Mouse (Mus musculus) spleen, adult 2 months (tissue): Measurements from ENCODE around the gene Fam129a. TPM values are rescaled to one million over a fixed set of nuclear protein-coding genes. Genes with fewer than 3 reads are reported as not detected.
"Not testable (repeated sequence)": the region's sequence is repeated elsewhere in the genome, so short reads cannot be mapped to it uniquely, and the experiment has no call there.

Source experiments
- DNase-seq, 2 experiments: peaks; one replicate each; pipeline versions ENCODE4 v3.0.0 to v3.0.0-alpha.2; 2012 to 2021; ENCODE audit warnings: low spot score in 2 of 2, low read depth in 1 of 2
- H3K27ac ChIP-seq: fragments of 200-500 bp; 2 replicates; pipeline ENCODE4 v1.5.1; 2012; ENCODE audit warnings: low read length, inconsistent platforms; ENCODE audit not compliant: insufficient read depth
- H3K27me3 ChIP-seq: fragments of 200-500 bp; 2 replicates; pipeline ENCODE4 v1.6.1; 2012; ENCODE audit warnings: mild to moderate bottlenecking, moderate library complexity, low read length, inconsistent platforms; ENCODE audit not compliant: control insufficient read depth, insufficient read depth
- H3K36me3 ChIP-seq: fragments of 200-500 bp; 2 replicates; pipeline ENCODE4 v1.6.1; 2012; ENCODE audit warnings: mild to moderate bottlenecking, low read length, inconsistent platforms; ENCODE audit not compliant: control insufficient read depth, insufficient read depth
- H3K4me1 ChIP-seq: fragments of 200-500 bp; 2 replicates; pipeline ENCODE4 v1.6.1; 2011; ENCODE audit warnings: inconsistent platforms; ENCODE audit not compliant: control insufficient read depth, insufficient read depth, insufficient read length
- H3K4me3 ChIP-seq: fragments of 200-500 bp; 2 replicates; pipeline ENCODE4 v1.5.1; 2011; ENCODE audit warnings: mild to moderate bottlenecking, inconsistent platforms; ENCODE audit not compliant: insufficient read depth, insufficient read length; ENCODE audit errors: extremely low read depth
- CTCF ChIP-seq: fragments of 200-500 bp; IDR thresholded peaks from 2 replicates; pipeline ENCODE4 v1.5.1; 2011; ENCODE audit warnings: mild to moderate bottlenecking, inconsistent platforms; ENCODE audit not compliant: insufficient read depth, insufficient read length, insufficient replicate concordance; ENCODE audit errors: extremely low read depth
- POLR2A ChIP-seq: fragments of 200-500 bp; IDR thresholded peaks from 2 replicates; pipeline ENCODE4 v1.6.1; 2011; ENCODE audit warnings: low read depth, low read length, inconsistent platforms
- WGBS: fragments of 180-500 bp; shearing (Covaris S2); methylation state at CpG from one replicate; pipeline ENCODE4 v1.1.7; 2018; 5-methylcytosine and 5-hydroxymethylcytosine counted together
- polyA plus RNA-seq: library from polyadenylated mRNA; depleted of rRNA; stranded (reverse); fragments of >200 nt; gene quantifications from 2 replicates; pipeline ENCODE4 v1.2.3, GENCODE M21; 2012

Gene Fam129a
- polyA plus RNA-seq, 1 experiment = 6.0 TPM

GRCm38 (mm10) chr1:151685666-151686309, 114.8 kb downstream of the Fam129a start:
- DNase-seq = no peak
- Histone ChIP-seq H3K27me3 (no peaks in the 10 kb centered on the region), H3K4me1 (peaks cover 4% of the 10 kb centered on the region; the same call in 1 of the 2 replicates), H3K27ac (peak overlapping the region; percentile 31), H3K36me3 (no peaks in the 10 kb centered on the region), H3K4me3 (no peak overlapping the region)
- no peak for TF ChIP-seq CTCF
- WGBS = 69% methylated on average over 12 of the region's 12 CpGs

GRCm38 (mm10) chr1:151686696-151687095, 115.7 kb downstream of the Fam129a start:
- WGBS = 74% methylated on average over 8 of the region's 8 CpGs
- Histone ChIP-seq H3K36me3 (no peaks in the 10 kb centered on the region), H3K27ac (peak overlapping the region; percentile 39; the same call in 1 of the 2 replicates), H3K4me3 (no peak overlapping the region), H3K4me1 (peaks cover 4% of the 10 kb centered on the region; the same call in 1 of the 2 replicates), H3K27me3 (no peaks in the 10 kb centered on the region)
- no peak for DNase-seq
- TF ChIP-seq POLR2A = no peak
- no peak for TF ChIP-seq CTCF

- no peak overlapping the region for H3K4me3 ChIP-seq
- 0 out of 2 replicates have a peak overlapping the region, but pooled peaks have one; percentile 2 for H3K27ac ChIP-seq
- 49% methylated on average over 5 of the region's 5 CpGs for WGBS
- H3K27me3 ChIP-seq = no peaks in the 10 kb centered on the region
- TF ChIP-seq POLR2A (no peak), CTCF (no peak)
- H3K36me3 ChIP-seq = no peaks in the 10 kb centered on the region
- no peak for DNase-seq
- peaks cover 4% of the 10 kb centered on the region; the same call in 1 of the 2 replicates for H3K4me1 ChIP-seq
Measured at GRCm38 (mm10) chr1:151689032-151689431, 118.0 kb downstream of the Fam129a start.

GRCm38 (mm10) chr1:151689561-151689960, 118.6 kb downstream of the Fam129a start:
- H3K27me3 ChIP-seq = no peaks in the 10 kb centered on the region
- no peak for DNase-seq
- peaks cover 4% of the 10 kb centered on the region; the same call in 1 of the 2 replicates for H3K4me1 ChIP-seq
- TF ChIP-seq CTCF (no peak), POLR2A (no peak)
- WGBS = 29% methylated on average over 8 of the region's 8 CpGs
- H3K36me3 ChIP-seq = no peaks in the 10 kb centered on the region
- H3K27ac ChIP-seq = 0 out of 2 replicates have a peak overlapping the region, but pooled peaks have one; percentile 2
- H3K4me3 ChIP-seq = no peak overlapping the region

- DNase-seq = no peak
- WGBS = 69% methylated on average over 6 of the region's 6 CpGs
Measured at GRCm38 (mm10) chr1:151690061-151690460, 119.1 kb downstream of the Fam129a start.

GRCm38 (mm10) chr1:151690583-151691193, 119.7 kb downstream of the Fam129a start:
- no peaks in the 10 kb centered on the region for H3K27me3 ChIP-seq
- H3K36me3 ChIP-seq = no peaks in the 10 kb centered on the region
- no peak for TF ChIP-seq CTCF
- TF ChIP-seq POLR2A = no peak
- no peak for DNase-seq
- WGBS = 73% methylated on average over 7 of the region's 7 CpGs
- peaks cover 4% of the 10 kb centered on the region; the same call in 1 of the 2 replicates for H3K4me1 ChIP-seq
- no peak overlapping the region for H3K27ac ChIP-seq
- H3K4me3 ChIP-seq = no peak overlapping the region

More at GRCm38 (mm10) chr1:151690061-151690460, 119.1 kb downstream of the Fam129a start:
- Histone ChIP-seq H3K36me3 (no peaks in the 10 kb centered on the region), H3K27me3 (no peaks in the 10 kb centered on the region), H3K4me1 (peaks cover 4% of the 10 kb centered on the region; the same call in 1 of the 2 replicates), H3K4me3 (no peak overlapping the region), H3K27ac (no peak overlapping the region)
- TF ChIP-seq CTCF (no peak), POLR2A (no peak)

GRCm38 (mm10) chr1:151692867-151693266, 121.9 kb downstream of the Fam129a start:
- not testable (repeated sequence) for H3K27me3 ChIP-seq, H3K36me3 ChIP-seq, H3K4me3 ChIP-seq, H3K4me1 ChIP-seq, H3K27ac ChIP-seq, DNase-seq
- WGBS = 81% methylated on average over 6 of the region's 6 CpGs
